Mouse (Mus musculus): ENCODE data around the gene C1qc.

C1qc gene

DNA sequence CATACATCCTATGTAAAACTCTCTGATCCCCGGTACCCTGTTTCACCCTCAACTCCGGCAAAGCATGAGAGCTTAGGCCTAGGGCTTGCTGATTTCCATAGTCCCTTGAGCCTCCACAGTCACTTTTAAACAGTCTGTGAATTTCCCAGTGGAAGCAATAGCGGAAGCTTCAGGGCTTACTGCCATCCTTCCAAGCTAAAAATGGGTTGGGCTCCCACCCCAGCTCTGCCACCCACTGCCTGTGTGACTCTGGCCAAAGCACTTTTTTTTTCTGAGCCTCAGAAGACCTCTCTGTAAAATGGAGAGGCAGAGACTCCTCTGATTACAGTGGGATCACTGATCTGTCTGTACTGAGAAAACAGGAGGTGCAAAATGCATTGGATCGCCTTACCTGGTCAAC lies 44.3 kb downstream of the C1qc start:
- DNase-seq (ENCODE audit: low spot score in 2 of 2): peak in 1 of 2 experiments; percentile 32

DNA sequence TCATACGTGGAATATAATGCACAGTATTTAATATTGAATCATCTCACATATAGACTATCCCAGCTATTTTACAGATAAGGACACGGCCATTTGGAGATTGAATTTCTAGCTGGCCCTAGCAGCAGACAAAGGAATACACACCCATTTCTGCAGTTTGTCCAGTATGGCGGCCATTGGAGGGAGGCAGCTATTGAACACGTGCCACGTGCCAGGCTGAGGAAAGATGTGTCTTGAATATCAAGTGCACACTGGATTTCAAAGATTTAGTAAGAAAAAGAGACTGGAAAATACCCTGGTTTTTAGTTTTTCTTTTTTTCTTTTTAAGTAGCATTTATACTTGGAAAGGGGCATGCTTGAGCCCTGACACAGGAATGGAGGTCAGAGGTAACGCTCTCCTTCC lies 45.7 kb downstream of the C1qc start:
- no peak for DNase-seq (ENCODE audit: low spot score in 2 of 2)

DNA sequence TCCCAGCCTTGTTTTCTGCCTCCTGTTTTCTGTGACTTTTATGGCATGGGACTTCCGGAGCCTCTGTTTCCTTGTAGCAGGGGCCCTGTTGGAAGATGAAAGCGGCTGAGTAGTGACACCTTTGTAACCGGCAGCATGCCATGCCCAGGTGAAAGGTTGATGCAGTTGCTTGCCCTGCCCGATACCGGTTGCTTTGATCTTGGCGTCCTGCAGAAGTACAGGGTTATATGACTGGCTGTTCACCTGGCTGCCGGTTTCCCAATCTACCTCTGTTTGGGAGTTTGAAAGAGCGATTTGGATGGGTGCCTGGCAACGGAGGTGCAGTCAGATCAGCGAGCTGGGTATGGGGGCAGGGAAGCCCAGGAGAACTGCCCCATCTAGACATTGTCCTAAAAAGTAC lies 50.1 kb downstream of the C1qc start:
- DNase-seq (ENCODE audit: low spot score in 2 of 2): no peak

DNA sequence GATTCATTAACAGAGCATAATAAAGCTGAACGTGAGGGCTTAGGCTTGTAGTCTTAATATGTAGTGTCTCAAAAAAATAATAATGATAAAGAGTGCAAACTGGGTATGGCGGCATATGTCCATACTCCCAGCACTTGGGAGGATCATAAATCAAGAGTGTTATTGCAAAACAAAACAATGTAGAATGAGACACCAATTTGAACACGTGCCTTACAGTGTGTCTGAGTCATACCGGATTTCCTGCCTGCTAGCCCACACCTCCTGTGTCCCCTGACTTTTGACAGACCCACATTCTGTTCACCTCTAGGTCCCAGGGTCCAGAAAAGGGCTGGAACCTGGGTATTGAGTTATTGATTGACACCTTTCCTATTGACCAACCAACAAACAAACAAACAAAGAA lies 50.8 kb downstream of the C1qc start:
- no peak for DNase-seq (ENCODE audit: low spot score in 2 of 2)

DNA sequence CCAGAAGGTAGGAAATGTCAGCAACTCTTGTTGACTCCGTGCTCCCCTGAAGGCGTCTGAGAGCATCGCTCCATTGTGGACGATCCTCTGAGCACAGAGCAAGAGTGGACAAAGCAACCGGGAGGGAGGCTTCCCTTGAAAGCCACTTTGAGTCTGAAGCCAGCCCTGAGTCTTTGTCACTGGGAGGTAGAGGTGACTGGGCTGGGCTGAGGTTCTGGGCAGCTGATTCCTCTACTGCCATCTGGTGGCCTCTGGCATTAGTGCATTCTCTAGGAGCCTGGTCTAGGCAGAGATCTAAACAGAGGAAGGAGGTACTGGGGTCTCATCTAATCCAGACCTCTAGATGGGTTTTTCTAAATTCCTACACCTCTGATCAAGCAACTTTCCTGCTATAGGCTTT lies 51.8 kb downstream of the C1qc start:
- peak; percentile 25 to 87 for DNase-seq (ENCODE audit: low spot score in 2 of 2)

Measured in left cerebral cortex, adult 9 months (tissue).